ENCODE assay signal across 8 mouse cellular contexts in the genomic region with DNA sequence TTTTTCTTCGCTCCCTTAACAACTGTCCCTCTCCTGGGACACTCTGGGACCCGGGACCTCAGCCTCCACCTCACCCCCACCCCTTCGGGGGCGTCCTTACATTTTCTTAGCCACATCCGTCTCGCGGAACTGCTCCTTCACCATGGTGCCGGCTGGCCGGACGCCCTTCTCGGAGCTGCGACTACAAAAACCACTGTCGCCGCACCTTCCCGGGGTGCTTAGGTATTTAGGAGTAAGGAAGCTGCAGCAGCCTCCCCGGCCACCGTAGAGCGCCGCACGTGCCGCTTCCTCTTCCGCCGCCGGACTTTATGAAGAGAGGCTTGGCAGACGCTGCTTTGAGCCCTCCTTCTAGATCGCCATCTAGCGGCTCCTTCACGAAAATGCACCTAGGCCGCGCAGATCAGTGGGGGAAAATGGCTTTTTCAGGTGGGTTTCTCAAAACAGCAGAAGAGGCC. TPM values are rescaled to one million over a fixed set of nuclear protein-coding genes. Genes with fewer than 3 reads are reported as not detected.
DNase-seq lines count a peak whose midpoint lies in the region; ATAC-seq and TF ChIP-seq lines count a peak whose summit lies in the region.

A gene (minus strand): TSS at position 286 of the 455 bp plus-strand sequence.
A gene (plus strand): TSS at position 353 of the 455 bp plus-strand sequence.

- peaks cover 14% of the 10 kb centered on the region for H3K4me1 ChIP-seq in hindbrain, embryonic 14.5 days (replicated peaks; ENCODE audit: control insufficient read depth, insufficient read depth, low read length)

- CTCF ChIA-PET in Patski (lab: Charles Lee) = no interaction called here

- in situ Hi-C loops in Patski (cut with MboI; ENCODE audit: low pct_unique_long_range_greater_than_20kb) = no loop called here

- TF ChIP-seq CTCF in Patski (IDR thresholded peaks at IDR 0.05) = no peak

- peak within 1 kb of the TSS; percentile 66 for H3K4me2 ChIP-seq in hindbrain, embryonic 14.5 days (replicated peaks)

- H3K9me3 ChIP-seq in hindbrain, embryonic 14.5 days (ENCODE audit: control insufficient read depth, low read length) = no peaks in the 10 kb centered on the region

- no peak within 1 kb of the TSS for H3K27ac ChIP-seq in hindbrain, embryonic 14.5 days

- 0% methylated on average over 30 of the region's 30 CpGs for WGBS in hindbrain, embryonic 14.5 days

- no peaks in the 10 kb centered on the region for H3K27me3 ChIP-seq in Patski
- no peaks in the 10 kb centered on the region for H3K27me3 ChIP-seq in hindbrain, embryonic 14.5 days (ENCODE audit: control insufficient read depth, insufficient read depth, low read length)

- no peak for DNase-seq in Patski (ENCODE audit: low read depth, low spot score)
- DNase-seq in cerebellum, postnatal 14 days = peak; percentile 93
- peak; percentile 87 for DNase-seq in frontal cortex, postnatal 14 days (ENCODE audit: low spot score in 2 of 2)
- peak; percentile 93 for DNase-seq in hindbrain, embryonic 14.5 days (ENCODE audit: low spot score)
- peak; percentile 87 for DNase-seq in layer of hippocampus, postnatal 36 days
- peak; percentile 93 for DNase-seq in lung, postnatal 36 days
- peak; percentile 97 for DNase-seq in retina, postnatal 1 day
- peak; percentile 78 to 84 for DNase-seq in urinary bladder, adult 18-20 months (ENCODE audit: low spot score in 2 of 2)

- peaks cover 24% of the 10 kb centered on the region for H3K36me3 ChIP-seq in hindbrain, embryonic 14.5 days (replicated peaks; ENCODE audit: control insufficient read depth, insufficient read depth)

- POLR2A ChIA-PET in Patski (lab: Charles Lee) = interaction anchor here (0.6 to 1.0 kb wide), 4 partner anchors 11 to 247 kb away, joined by 3 to 4 read pairs (median 3); no protein-coding TSS in a partner anchor

- no peak for ATAC-seq in Patski
- peak; percentile 61 for ATAC-seq in hindbrain, embryonic 14.5 days (ENCODE audit: low FRiP score)

- peak within 1 kb of the TSS; percentile 74 for H3K4me3 ChIP-seq in hindbrain, embryonic 14.5 days (replicated peaks; ENCODE audit: low read length)

- H3K9ac ChIP-seq in hindbrain, embryonic 14.5 days = peak within 1 kb of the TSS; percentile 81

RNA-seq across cellular contexts. Expression of the first gene that starts in this region (rescaled TPM):
- polyA plus RNA-seq in Patski (2021) = 22.6 TPM
- 17.7 and 18.6 TPM in 2 replicates for polyA plus RNA-seq in hindbrain, embryonic 14.5 days (2014; fragmentation: Nextera tagmentation; extraction: Ambion mirVana)
- total RNA-seq in layer of hippocampus, postnatal 36 days (2021) = 10 to 100 TPM; 36.5 to 40.0 TPM

RNA-seq across cellular contexts. Expression of the second gene that starts in this region (rescaled TPM):
- 1,624 TPM for polyA plus RNA-seq in Patski (2021)
- polyA plus RNA-seq in hindbrain, embryonic 14.5 days (2014; fragmentation: Nextera tagmentation; extraction: Ambion mirVana) = 703 and 824 TPM in 2 replicates
- 100 to 1,000 TPM; 752 to 770 TPM for total RNA-seq in layer of hippocampus, postnatal 36 days (2021)
